Mouse (Mus musculus): ENCODE measurements at regions not wholly inside any gene's neighbourhood (a gene's known extent, or its start where the extent isn't known, plus 50 kb on each side); places are given as distances from the start of the nearest gene placed in this dataset.

- no peak overlapping the region for H3K4me2 ChIP-seq (ENCODE audit: insufficient read depth, low read depth, poor library complexity, severe bottlenecking)
- dilution Hi-C loops (cut with MboI; ENCODE audit: extremely low pct_ligation_motif_present, extremely low pct_unique_long_range_greater_than_20kb, low sequenced_read_pairs) = no loop called here
- no peak overlapping the region for H3K4me3 ChIP-seq (replicated peaks in 1 of 3; ENCODE audit: low read depth in 2 of 3, low read length in 2 of 3, poor library complexity in 1 of 3)
- H3K27me3 ChIP-seq (replicated peaks) = no peaks in the 10 kb centered on the region
- in situ Hi-C loops (cut with MboI; ENCODE audit: low pct_ligation_motif_present, low pct_unique_long_range_greater_than_20kb, low sequenced_read_pairs) = no loop called here
- TF ChIP-seq HCFC1 (IDR thresholded peaks at IDR 0.05; ENCODE audit: low read depth, low read length) = no peak
- no peak for TF ChIP-seq KAT2A (IDR thresholded peaks at IDR 0.05; ENCODE audit: insufficient replicate concordance, low read length)
- no peak for TF ChIP-seq TCF12 (IDR thresholded peaks at IDR 0.05; ENCODE audit: low read depth, low read length)
- no peak for TF ChIP-seq RAD21 (IDR thresholded peaks at IDR 0.05; ENCODE audit: low read depth, low read length)
- no peak for TF ChIP-seq MAFK (IDR thresholded peaks at IDR 0.05; ENCODE audit: insufficient replicate concordance, low read length)
- TF ChIP-seq POLR2A (IDR thresholded peaks at IDR 0.05; ENCODE audit: low read depth, low read length) = no peak
- TF ChIP-seq POLR2AphosphoS2 (IDR thresholded peaks at IDR 0.05; ENCODE audit: low read depth, low read length) = no peak
- TF ChIP-seq BHLHE40 (IDR thresholded peaks at IDR 0.05; ENCODE audit: low read depth, low read length) = no peak
- no peak for TF ChIP-seq MEF2A (IDR thresholded peaks at IDR 0.05; ENCODE audit: borderline replicate concordance, low read depth, low read length)
- no peak for TF ChIP-seq EP300 (IDR thresholded peaks at IDR 0.05; ENCODE audit: low read length)
- TF ChIP-seq ZKSCAN1 (IDR thresholded peaks at IDR 0.05; ENCODE audit: borderline replicate concordance, low read depth, low read length) = no peak
- TF ChIP-seq ZNF384 (IDR thresholded peaks at IDR 0.05; ENCODE audit: low read depth, low read length) = no peak
- no peak for TF ChIP-seq USF1 (IDR thresholded peaks at IDR 0.05; ENCODE audit: low read depth, low read length)
- TF ChIP-seq E2F4 (IDR thresholded peaks at IDR 0.05; ENCODE audit: insufficient replicate concordance, low read depth, low read length) = no peak
- no peak for TF ChIP-seq SIN3A (IDR thresholded peaks at IDR 0.05; ENCODE audit: low read length)
- no peak for TF ChIP-seq MYC (IDR thresholded peaks at IDR 0.05; ENCODE audit: low read depth, low read length)
- no peak for TF ChIP-seq ZC3H11A (IDR thresholded peaks at IDR 0.05; ENCODE audit: low read depth, low read length)
- no peak overlapping the region for H3K27ac ChIP-seq (ENCODE audit: insufficient read depth, low read depth)
- no peak for DNase-seq (ENCODE audit: extremely low read depth)
- H3K4me1 ChIP-seq (ENCODE audit: control insufficient read depth in 1 of 2, insufficient read depth in 2 of 2) = no peaks in the 10 kb centered on the region
- no peaks in the 10 kb centered on the region for H3K36me3 ChIP-seq (replicated peaks in 1 of 2; ENCODE audit: control insufficient read depth in 1 of 2, insufficient read depth in 1 of 2, low read length in 1 of 2)
- no peak overlapping the region for H3K9ac ChIP-seq (ENCODE audit: insufficient read depth, low read depth)
- H3K79me2 ChIP-seq (replicated peaks; ENCODE audit: control insufficient read depth, extremely low read depth, insufficient read depth, poor library complexity, severe bottlenecking) = no peaks in the 10 kb centered on the region
- H3K9me3 ChIP-seq (replicated peaks; ENCODE audit: low read length) = no peaks in the 10 kb centered on the region
Observed at GRCm38 (mm10) chr6:143443446-143443845, 276.4 kb downstream of the Etnk1 start.

GRCm38 (mm10) chr6:143444782-143445181 is 277.8 kb downstream of the Etnk1 start:
- no peaks in the 10 kb centered on the region for H3K9me3 ChIP-seq (replicated peaks; ENCODE audit: low read length)
- no peak overlapping the region for H3K4me2 ChIP-seq (ENCODE audit: insufficient read depth, low read depth, poor library complexity, severe bottlenecking)
- dilution Hi-C loops (cut with MboI; ENCODE audit: extremely low pct_ligation_motif_present, extremely low pct_unique_long_range_greater_than_20kb, low sequenced_read_pairs) = no loop called here
- H3K4me1 ChIP-seq (ENCODE audit: control insufficient read depth in 1 of 2, insufficient read depth in 2 of 2) = no peaks in the 10 kb centered on the region
- no peaks in the 10 kb centered on the region for H3K27me3 ChIP-seq (replicated peaks)
- H3K79me2 ChIP-seq (replicated peaks; ENCODE audit: control insufficient read depth, extremely low read depth, insufficient read depth, poor library complexity, severe bottlenecking) = no peaks in the 10 kb centered on the region
- no peak overlapping the region for H3K4me3 ChIP-seq (replicated peaks in 1 of 3; ENCODE audit: low read depth in 2 of 3, low read length in 2 of 3, poor library complexity in 1 of 3)
- TF ChIP-seq HCFC1 (IDR thresholded peaks at IDR 0.05; ENCODE audit: low read depth, low read length) (no peak), JUN (IDR thresholded peaks at IDR 0.05; ENCODE audit: insufficient read depth, low read depth, low read length) (no peak), TBP (conservative IDR thresholded peaks at IDR 0.05; ENCODE audit: low read depth, low read length) (no peak), UBTF (IDR thresholded peaks at IDR 0.05; ENCODE audit: low read depth, low read length) (no peak), RAD21 (IDR thresholded peaks at IDR 0.05; ENCODE audit: low read depth, low read length) (no peak), ETS1 (conservative IDR thresholded peaks at IDR 0.05; ENCODE audit: low read depth, low read length) (no peak), GABPA (IDR thresholded peaks at IDR 0.05; ENCODE audit: insufficient replicate concordance, low read depth, low read length) (no peak), NRF1 (IDR thresholded peaks at IDR 0.05; ENCODE audit: low read depth, low read length) (no peak), CHD2 (IDR thresholded peaks at IDR 0.05; ENCODE audit: low read length) (no peak), ZNF384 (IDR thresholded peaks at IDR 0.05; ENCODE audit: low read depth, low read length) (no peak), NELFE (IDR thresholded peaks at IDR 0.05; ENCODE audit: low read depth, low read length) (no peak), RCOR1 (conservative IDR thresholded peaks at IDR 0.05; ENCODE audit: low read depth, low read length) (no peak), TCF12 (IDR thresholded peaks at IDR 0.05; ENCODE audit: low read depth, low read length) (no peak), POLR2AphosphoS2 (IDR thresholded peaks at IDR 0.05; ENCODE audit: low read depth, low read length) (no peak), POLR2A (IDR thresholded peaks at IDR 0.05; ENCODE audit: low read depth, low read length) (no peak), E2F4 (IDR thresholded peaks at IDR 0.05; ENCODE audit: insufficient replicate concordance, low read depth, low read length) (no peak), SIN3A (IDR thresholded peaks at IDR 0.05; ENCODE audit: low read length) (no peak), MAX (IDR thresholded peaks at IDR 0.05; ENCODE audit: low read length) (no peak)
- DNase-seq (ENCODE audit: extremely low read depth) = no peak
- no peak overlapping the region for H3K9ac ChIP-seq (ENCODE audit: insufficient read depth, low read depth)
- no peak overlapping the region for H3K27ac ChIP-seq (ENCODE audit: insufficient read depth, low read depth)
- H3K36me3 ChIP-seq (replicated peaks in 1 of 2; ENCODE audit: control insufficient read depth in 1 of 2, insufficient read depth in 1 of 2, low read length in 1 of 2) = no peaks in the 10 kb centered on the region
- in situ Hi-C loops (cut with MboI; ENCODE audit: low pct_ligation_motif_present, low pct_unique_long_range_greater_than_20kb, low sequenced_read_pairs) = no loop called here

Data from CH12.LX (cell line).